Mouse (Mus musculus): ENCODE results near the gene Slc12a3. TPM values are rescaled to one million over a fixed set of nuclear protein-coding genes. Genes with fewer than 3 reads are reported as not detected.
A peak's percentile ranks its signal among the peaks of the same experiment; 100 is the strongest.

The Slc12a3 gene
- polyA plus RNA-seq, 1 experiment from 2014 or later = 0.46 TPM

- Histone ChIP-seq H3K36me3 (ENCODE audit: control insufficient read depth, insufficient read depth) (no peaks in the 10 kb centered on the region), H3K27me3 (ENCODE audit: control insufficient read depth, insufficient read depth, low read depth, low read length) (no peaks in the 10 kb centered on the region), H3K27ac (ENCODE audit: low read length) (0 out of 2 replicates have a peak overlapping the region, but pooled peaks have one; percentile 10), H3K4me2 (ENCODE audit: low read depth, low read length) (no peak overlapping the region), H3K9me3 (replicated peaks; ENCODE audit: control insufficient read depth, low read length) (no peaks in the 10 kb centered on the region), H3K4me1 (ENCODE audit: control insufficient read depth, low read depth, low read length) (peaks cover 15% of the 10 kb centered on the region), H3K9ac (ENCODE audit: low read depth, low read length) (no peak overlapping the region), H3K4me3 (ENCODE audit: low read depth, low read length) (no peak overlapping the region)
- no peak for ATAC-seq (ENCODE audit: low read depth)
- 45% methylated on average over 5 of the region's 5 CpGs for WGBS (ENCODE audit: insufficient replicate concordance)
Measured at GRCm38 (mm10) chr8:94358541-94358940, 29.5 kb downstream of the Slc12a3 start.

- H3K27ac ChIP-seq (ENCODE audit: low read length) = no peak overlapping the region
- H3K9ac ChIP-seq (ENCODE audit: low read depth, low read length) = no peak overlapping the region
- H3K4me2 ChIP-seq (ENCODE audit: low read depth, low read length) = no peak overlapping the region
- ATAC-seq (ENCODE audit: low read depth) = no peak
- H3K27me3 ChIP-seq (ENCODE audit: control insufficient read depth, insufficient read depth, low read depth, low read length) = no peaks in the 10 kb centered on the region
- H3K36me3 ChIP-seq (ENCODE audit: control insufficient read depth, insufficient read depth) = no peaks in the 10 kb centered on the region
- no peak overlapping the region for H3K4me3 ChIP-seq (ENCODE audit: low read depth, low read length)
- H3K9me3 ChIP-seq (replicated peaks; ENCODE audit: control insufficient read depth, low read length) = no peaks in the 10 kb centered on the region
- 63% methylated on average over 6 of the region's 6 CpGs for WGBS (ENCODE audit: insufficient replicate concordance)
- peaks cover 28% of the 10 kb centered on the region for H3K4me1 ChIP-seq (ENCODE audit: control insufficient read depth, low read depth, low read length)
Measured at GRCm38 (mm10) chr8:94361774-94362431, 32.9 kb downstream of the Slc12a3 start.

GRCm38 (mm10) chr8:94362607-94363239 lies 33.7 kb downstream of the Slc12a3 start:
- no peak for ATAC-seq (ENCODE audit: low read depth)
- Histone ChIP-seq H3K9ac (ENCODE audit: low read depth, low read length) (no peak overlapping the region), H3K4me3 (ENCODE audit: low read depth, low read length) (no peak overlapping the region), H3K36me3 (ENCODE audit: control insufficient read depth, insufficient read depth) (no peaks in the 10 kb centered on the region), H3K27me3 (ENCODE audit: control insufficient read depth, insufficient read depth, low read depth, low read length) (no peaks in the 10 kb centered on the region), H3K27ac (ENCODE audit: low read length) (peak overlapping the region; percentile 54), H3K9me3 (replicated peaks; ENCODE audit: control insufficient read depth, low read length) (no peaks in the 10 kb centered on the region), H3K4me1 (ENCODE audit: control insufficient read depth, low read depth, low read length) (peaks cover 28% of the 10 kb centered on the region), H3K4me2 (ENCODE audit: low read depth, low read length) (no peak overlapping the region)
- 54% methylated on average over 7 of the region's 7 CpGs for WGBS (ENCODE audit: insufficient replicate concordance)

GRCm38 (mm10) chr8:94363288-94363688 lies 34.3 kb downstream of the Slc12a3 start:
- peak; percentile 55 for ATAC-seq (ENCODE audit: low read depth)
- H3K4me2 ChIP-seq (ENCODE audit: low read depth, low read length) = no peak overlapping the region
- WGBS (ENCODE audit: insufficient replicate concordance) = 28% methylated on average over 4 of the region's 4 CpGs
- no peak overlapping the region for H3K4me3 ChIP-seq (ENCODE audit: low read depth, low read length)
- no peaks in the 10 kb centered on the region for H3K36me3 ChIP-seq (ENCODE audit: control insufficient read depth, insufficient read depth)
- peak overlapping the region; percentile 54 for H3K27ac ChIP-seq (ENCODE audit: low read length)
- H3K4me1 ChIP-seq (ENCODE audit: control insufficient read depth, low read depth, low read length) = peaks cover 28% of the 10 kb centered on the region
- H3K9me3 ChIP-seq (replicated peaks; ENCODE audit: control insufficient read depth, low read length) = no peaks in the 10 kb centered on the region
- H3K27me3 ChIP-seq (ENCODE audit: control insufficient read depth, insufficient read depth, low read depth, low read length) = no peaks in the 10 kb centered on the region
- H3K9ac ChIP-seq (ENCODE audit: low read depth, low read length) = no peak overlapping the region

- Histone ChIP-seq H3K36me3 (ENCODE audit: control insufficient read depth, insufficient read depth) (no peaks in the 10 kb centered on the region), H3K9me3 (replicated peaks; ENCODE audit: control insufficient read depth, low read length) (no peaks in the 10 kb centered on the region), H3K27ac (ENCODE audit: low read length) (peak overlapping the region; percentile 55), H3K27me3 (ENCODE audit: control insufficient read depth, insufficient read depth, low read depth, low read length) (no peaks in the 10 kb centered on the region), H3K4me1 (ENCODE audit: control insufficient read depth, low read depth, low read length) (peaks cover 26% of the 10 kb centered on the region), H3K9ac (ENCODE audit: low read depth, low read length) (no peak overlapping the region), H3K4me3 (ENCODE audit: low read depth, low read length) (no peak overlapping the region), H3K4me2 (ENCODE audit: low read depth, low read length) (no peak overlapping the region)
- ATAC-seq (ENCODE audit: low read depth) = peak; percentile 76
- 54% methylated on average over 2 of the region's 2 CpGs for WGBS (ENCODE audit: insufficient replicate concordance)
Measured at GRCm38 (mm10) chr8:94363906-94364305, 34.9 kb downstream of the Slc12a3 start.

- Histone ChIP-seq H3K4me2 (ENCODE audit: low read depth, low read length) (no peak overlapping the region), H3K27ac (ENCODE audit: low read length) (peak overlapping the region; percentile 55), H3K9me3 (replicated peaks; ENCODE audit: control insufficient read depth, low read length) (no peaks in the 10 kb centered on the region), H3K27me3 (ENCODE audit: control insufficient read depth, insufficient read depth, low read depth, low read length) (no peaks in the 10 kb centered on the region), H3K4me3 (ENCODE audit: low read depth, low read length) (no peak overlapping the region), H3K4me1 (ENCODE audit: control insufficient read depth, low read depth, low read length) (peaks cover 26% of the 10 kb centered on the region), H3K9ac (ENCODE audit: low read depth, low read length) (no peak overlapping the region), H3K36me3 (ENCODE audit: control insufficient read depth, insufficient read depth) (no peaks in the 10 kb centered on the region)
- 67% methylated on average over 6 of the region's 6 CpGs for WGBS (ENCODE audit: insufficient replicate concordance)
- no peak for ATAC-seq (ENCODE audit: low read depth)
Measured at GRCm38 (mm10) chr8:94364686-94365312, 35.8 kb downstream of the Slc12a3 start.

GRCm38 (mm10) chr8:94365410-94365981 lies 36.5 kb downstream of the Slc12a3 start:
- Histone ChIP-seq H3K4me1 (ENCODE audit: control insufficient read depth, low read depth, low read length) (peaks cover 26% of the 10 kb centered on the region), H3K36me3 (ENCODE audit: control insufficient read depth, insufficient read depth) (no peaks in the 10 kb centered on the region), H3K4me3 (ENCODE audit: low read depth, low read length) (no peak overlapping the region), H3K4me2 (ENCODE audit: low read depth, low read length) (no peak overlapping the region), H3K27ac (ENCODE audit: low read length) (peak overlapping the region; percentile 67), H3K9ac (ENCODE audit: low read depth, low read length) (no peak overlapping the region), H3K27me3 (ENCODE audit: control insufficient read depth, insufficient read depth, low read depth, low read length) (no peaks in the 10 kb centered on the region), H3K9me3 (replicated peaks; ENCODE audit: control insufficient read depth, low read length) (no peaks in the 10 kb centered on the region)
- ATAC-seq (ENCODE audit: low read depth) = peak; percentile 17; the same call in 1 of the 2 replicates
- WGBS (ENCODE audit: insufficient replicate concordance) = 30% methylated on average over 9 of the region's 9 CpGs

- no peak for ATAC-seq (ENCODE audit: low read depth)
- Histone ChIP-seq H3K9me3 (replicated peaks; ENCODE audit: control insufficient read depth, low read length) (no peaks in the 10 kb centered on the region), H3K4me2 (ENCODE audit: low read depth, low read length) (no peak overlapping the region), H3K27ac (ENCODE audit: low read length) (0 out of 2 replicates have a peak overlapping the region, but pooled peaks have one; percentile 21), H3K4me1 (ENCODE audit: control insufficient read depth, low read depth, low read length) (peaks cover 12% of the 10 kb centered on the region), H3K27me3 (ENCODE audit: control insufficient read depth, insufficient read depth, low read depth, low read length) (no peaks in the 10 kb centered on the region), H3K9ac (ENCODE audit: low read depth, low read length) (no peak overlapping the region), H3K36me3 (ENCODE audit: control insufficient read depth, insufficient read depth) (no peaks in the 10 kb centered on the region), H3K4me3 (ENCODE audit: low read depth, low read length) (no peak overlapping the region)
- WGBS (ENCODE audit: insufficient replicate concordance) = 55% methylated on average over 5 of the region's 5 CpGs
Measured at GRCm38 (mm10) chr8:94370839-94371238, 41.8 kb downstream of the Slc12a3 start.
